Mouse (Mus musculus) megakaryocyte, embryonic 14.5 days (primary cell): ENCODE data around the gene Fgfr2.

Experiments used
- FLI1 ChIP-seq: IDR thresholded peaks from 2 replicates; pipeline ENCODE4 v1.6.1; 2012; ENCODE audit warnings: low read length, inconsistent platforms, mixed read lengths
- GATA1 ChIP-seq: IDR thresholded peaks from 3 replicates; pipeline ENCODE4 v1.6.1; 2012; ENCODE audit warnings: mixed read lengths, low read length, inconsistent platforms, borderline replicate concordance

DNA sequence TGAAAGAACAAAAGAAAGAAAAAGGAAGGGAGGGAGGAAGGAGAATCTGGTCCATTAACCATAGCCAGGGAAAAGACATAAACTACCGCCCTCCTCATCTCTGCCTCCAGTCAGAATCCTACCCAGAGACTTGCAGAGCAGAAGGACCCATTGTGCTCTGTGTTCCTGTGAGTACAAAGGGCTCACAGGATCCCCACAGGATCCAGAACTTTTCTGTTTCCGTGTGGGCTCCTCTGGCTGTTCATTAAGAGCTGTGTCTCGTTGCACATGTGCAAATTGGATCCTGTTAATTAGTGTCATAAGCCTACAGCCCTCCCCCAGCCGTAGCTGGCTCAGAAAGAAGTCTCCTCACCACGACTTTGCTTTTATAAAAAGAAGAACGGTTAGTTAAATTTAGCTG is 2390.2 kb downstream of the Fgfr2 start:
- TF ChIP-seq GATA1: no peak
- TF ChIP-seq FLI1: no peak
